Mouse (Mus musculus) CD4-positive, CD25-positive, alpha-beta regulatory T cell, adult 2 months (primary cell): ENCODE results near the gene Pnpla2.

Source experiments
- DNase-seq: peaks from one replicate; pipeline ENCODE4 v3.0.0-alpha.2; 2012; ENCODE audit warnings: low read depth, low spot score

Pnpla2 gene

GRCm38 (mm10) chr7:141431434-141432185 lies 23.4 kb upstream of the Pnpla2 start:
- DNase-seq, result no peak

GRCm38 (mm10) chr7:141432186-141432611 lies 22.8 kb upstream of the Pnpla2 start:
- no peak for DNase-seq

- DNase-seq, result no peak
Measured at GRCm38 (mm10) chr7:141432741-141433516, 22.1 kb upstream of the Pnpla2 start.

- DNase-seq, result no peak
Measured at GRCm38 (mm10) chr7:141433517-141434400, 21.2 kb upstream of the Pnpla2 start.

GRCm38 (mm10) chr7:141434464-141434863 lies 20.5 kb upstream of the Pnpla2 start:
- peak; percentile 54 for DNase-seq

GRCm38 (mm10) chr7:141435129-141435855 lies 19.7 kb upstream of the Pnpla2 start:
- peak; percentile 84 for DNase-seq

GRCm38 (mm10) chr7:141435856-141436522 lies 19.0 kb upstream of the Pnpla2 start:
- DNase-seq, result no peak

GRCm38 (mm10) chr7:141436523-141436892 lies 18.5 kb upstream of the Pnpla2 start:
- no peak for DNase-seq

GRCm38 (mm10) chr7:141437178-141438120 lies 17.5 kb upstream of the Pnpla2 start, which contains the start of gene Slc25a22:
Gene Slc25a22 (minus strand): TSS chr7:141437892.
- peak; percentile 88 for DNase-seq

GRCm38 (mm10) chr7:141438201-141438968 lies 16.6 kb upstream of the Pnpla2 start:
- no peak for DNase-seq

GRCm38 (mm10) chr7:141439140-141439679 lies 15.8 kb upstream of the Pnpla2 start:
- DNase-seq, result no peak

- DNase-seq, result no peak
Measured at GRCm38 (mm10) chr7:141439811-141440210, 15.2 kb upstream of the Pnpla2 start.

- peak; percentile 73 for DNase-seq
Measured at GRCm38 (mm10) chr7:141440613-141441012, 14.4 kb upstream of the Pnpla2 start.

- DNase-seq, result no peak
Measured at GRCm38 (mm10) chr7:141441460-141441859, 13.5 kb upstream of the Pnpla2 start.

GRCm38 (mm10) chr7:141442199-141442598 lies 12.8 kb upstream of the Pnpla2 start:
- DNase-seq, result no peak

- peak; percentile 38 for DNase-seq
Measured at GRCm38 (mm10) chr7:141443081-141443821, 11.7 kb upstream of the Pnpla2 start.

GRCm38 (mm10) chr7:141443828-141444237 lies 11.2 kb upstream of the Pnpla2 start, which contains the start of gene Pidd1:
Gene Pidd1 (minus strand): TSS chr7:141444025.
- DNase-seq, result peak; percentile 78
